Mouse (Mus musculus) myocyte (in vitro differentiated cells): ENCODE data around the gene Fads1.

Source experiments
- E2F4 ChIP-seq: IDR thresholded peaks from one replicate; pipeline ENCODE4 v1.6.1; 2011; ENCODE audit warnings: mild to moderate bottlenecking, control low read depth, moderate library complexity; ENCODE audit not compliant: insufficient read depth
- MAX ChIP-seq: IDR thresholded peaks from one replicate; pipeline ENCODE4 v1.6.1; 2011; ENCODE audit warnings: low read depth, mild to moderate bottlenecking, control low read depth
- MYOD1 ChIP-seq, 3 experiments: IDR thresholded peaks; one replicate each; pipeline ENCODE4 v1.6.1; 2011; ENCODE audit warnings: control low read depth in 2 of 3, low read depth in 2 of 3, mild to moderate bottlenecking in 2 of 3, moderate library complexity in 1 of 3; ENCODE audit not compliant: insufficient read length in 2 of 3, control insufficient read depth in 1 of 3
- POLR2A ChIP-seq: IDR thresholded peaks from one replicate; pipeline ENCODE4 v1.6.1; 2011; ENCODE audit warnings: low read depth, mild to moderate bottlenecking, control low read depth, moderate library complexity; ENCODE audit not compliant: insufficient read length
- POLR2AphosphoS2 ChIP-seq: IDR thresholded peaks from one replicate; pipeline ENCODE4 v1.6.1; 2011; ENCODE audit warnings: low read depth, control low read depth; ENCODE audit not compliant: insufficient read length
- TCF12 ChIP-seq: IDR thresholded peaks from one replicate; pipeline ENCODE4 v1.6.1; 2011; ENCODE audit warnings: mild to moderate bottlenecking, control low read depth; ENCODE audit not compliant: poor library complexity, insufficient read depth, severe bottlenecking

- no peak for TF ChIP-seq E2F4
- TF ChIP-seq POLR2AphosphoS2, result no peak
- TF ChIP-seq POLR2A, result no peak
- no peak for TF ChIP-seq MYOD1 (IDR thresholded peaks at IDR 0.05; ENCODE audit: control insufficient read depth in 1 of 3, insufficient read length in 2 of 3, low read depth in 2 of 3)
- no peak for TF ChIP-seq TCF12
- no peak for TF ChIP-seq MAX
Observed at GRCm38 (mm10) chr19:10225767-10226166, 43.1 kb downstream of the Fads1 start.
